Mouse (Mus musculus) cerebellum, postnatal 14 days (tissue): Measurements from ENCODE around the gene Spata17.
A peak's percentile ranks its signal among the peaks of the same experiment; 100 is the strongest.
"Not testable (repeated sequence)": the region's sequence is repeated elsewhere in the genome, so short reads cannot be mapped to it uniquely, and the experiment has no call there.

Source experiments
- DNase-seq, 2 experiments: peaks; one replicate each; pipeline ENCODE4 v3.0.0; 2021; ENCODE audit warnings: mixed read lengths in 2 of 2

Spata17 gene

GRCm38 (mm10) chr1:187170361-187170760, 44.9 kb downstream of the Spata17 start:
- DNase-seq: no peak

GRCm38 (mm10) chr1:187169646-187170045, 45.6 kb downstream of the Spata17 start:
- DNase-seq: no peak

- no peak for DNase-seq
Observed at GRCm38 (mm10) chr1:187163571-187163970, 51.7 kb downstream of the Spata17 start.

- DNase-seq: no peak
Observed at GRCm38 (mm10) chr1:187155658-187156057, 59.6 kb downstream of the Spata17 start.

- DNase-seq: no peak
Observed at GRCm38 (mm10) chr1:187153681-187154080, 61.6 kb downstream of the Spata17 start.

GRCm38 (mm10) chr1:187152571-187152970, 62.7 kb downstream of the Spata17 start:
- DNase-seq: peak; percentile 13 to 23

GRCm38 (mm10) chr1:187142984-187143383, 72.3 kb downstream of the Spata17 start:
- no peak for DNase-seq

- DNase-seq: peak; percentile 77 to 79
Observed at GRCm38 (mm10) chr1:187137426-187137825, 77.8 kb downstream of the Spata17 start.

- no peak for DNase-seq
Observed at GRCm38 (mm10) chr1:187135887-187136286, 79.4 kb downstream of the Spata17 start.

- DNase-seq: no peak
Observed at GRCm38 (mm10) chr1:187133841-187134240, 81.4 kb downstream of the Spata17 start.

GRCm38 (mm10) chr1:187132348-187132747, 82.9 kb downstream of the Spata17 start:
- no peak for DNase-seq

GRCm38 (mm10) chr1:187127548-187127947, 87.7 kb downstream of the Spata17 start:
- not testable (repeated sequence) for DNase-seq

GRCm38 (mm10) chr1:187125733-187126132, 89.5 kb downstream of the Spata17 start:
- DNase-seq: no peak

- peak in 1 of 2 experiments; percentile 29 for DNase-seq
Observed at GRCm38 (mm10) chr1:187124967-187125366, 90.3 kb downstream of the Spata17 start.

- DNase-seq: no peak
Observed at GRCm38 (mm10) chr1:187119300-187119699, 96.0 kb downstream of the Spata17 start.

GRCm38 (mm10) chr1:187118108-187118507, 97.2 kb downstream of the Spata17 start:
- DNase-seq: no peak

GRCm38 (mm10) chr1:187113716-187114115, 101.5 kb downstream of the Spata17 start:
- DNase-seq: no peak

- DNase-seq: no peak
Observed at GRCm38 (mm10) chr1:187102130-187102529, 113.1 kb downstream of the Spata17 start.

GRCm38 (mm10) chr1:187101202-187101601, 114.1 kb downstream of the Spata17 start:
- DNase-seq: no peak

- no peak for DNase-seq
Observed at GRCm38 (mm10) chr1:187100624-187101023, 114.6 kb downstream of the Spata17 start.

- no peak for DNase-seq
Observed at GRCm38 (mm10) chr1:187098285-187098684, 117.0 kb downstream of the Spata17 start.

GRCm38 (mm10) chr1:187092546-187092945, 122.7 kb downstream of the Spata17 start:
- no peak for DNase-seq

GRCm38 (mm10) chr1:187088660-187089395, 126.4 kb downstream of the Spata17 start:
- DNase-seq: no peak

- no peak for DNase-seq
Observed at GRCm38 (mm10) chr1:187086027-187086426, 129.2 kb downstream of the Spata17 start.

GRCm38 (mm10) chr1:187077352-187077751, 137.9 kb downstream of the Spata17 start:
- peak; percentile 9 to 15 for DNase-seq
